Mouse (Mus musculus) neural tube, embryonic 14.5 days (tissue): Measurements from ENCODE around the gene Mn1. TPM values are rescaled to one million over a fixed set of nuclear protein-coding genes. Genes with fewer than 3 reads are reported as not detected.

Source experiments
- ATAC-seq: fragments of 200-750 bp; cut with Nextera tagmentation; 2 replicates; pipeline ENCODE4 v1.8.0; 2017; ENCODE audit warnings: low read depth, mild to moderate bottlenecking, moderate TSS enrichment, moderate library complexity
- H3K27ac ChIP-seq: fragments of 300-500 bp; sonication (generic); 2 replicates; pipeline ENCODE4 v1.5.1; 2014; ENCODE audit warnings: low read depth, mild to moderate bottlenecking, control low read depth, low read length, moderate library complexity, mixed read lengths
- H3K27me3 ChIP-seq: fragments of 300-500 bp; sonication (generic); 2 replicates; pipeline ENCODE4 v1.6.1; 2014; ENCODE audit warnings: low read length; ENCODE audit not compliant: control insufficient read depth, insufficient read depth
- H3K36me3 ChIP-seq: fragments of 300-500 bp; sonication (generic); 2 replicates; pipeline ENCODE4 v1.6.1; 2014; ENCODE audit warnings: low read length, mixed read lengths; ENCODE audit not compliant: control insufficient read depth, insufficient read depth
- H3K4me1 ChIP-seq: fragments of 300-500 bp; sonication (generic); 2 replicates; pipeline ENCODE4 v1.6.1; 2014; ENCODE audit warnings: low read length; ENCODE audit not compliant: control insufficient read depth, insufficient read depth
- H3K4me2 ChIP-seq: fragments of 300-500 bp; sonication (generic); 2 replicates; pipeline ENCODE4 v1.6.1; 2014; ENCODE audit warnings: mild to moderate bottlenecking, low read depth, low read length, control low read depth
- H3K4me3 ChIP-seq: fragments of 300-500 bp; sonication (generic); 2 replicates; pipeline ENCODE4 v1.5.1; 2014; ENCODE audit warnings: low read depth, low read length, control low read depth, mixed read lengths
- H3K9ac ChIP-seq: fragments of 300-500 bp; sonication (generic); replicated peaks from 2 replicates; pipeline ENCODE4 v1.6.1; 2014; ENCODE audit warnings: low read depth, mild to moderate bottlenecking, control low read depth, low read length, mixed read lengths
- H3K9me3 ChIP-seq: fragments of 300-500 bp; sonication (generic); 2 replicates; pipeline ENCODE4 v1.6.1; 2016; ENCODE audit warnings: low read length; ENCODE audit not compliant: control insufficient read depth
- WGBS: fragments of 180-500 bp; shearing (Covaris S2); extraction: QIAGEN DNeasy Blood & Tissue Kit; methylation state at CpG from one replicate; pipeline ENCODE4 v1.1.7; 2014; 5-methylcytosine and 5-hydroxymethylcytosine counted together
- polyA plus RNA-seq: library from polyadenylated mRNA; unstranded; fragments of >200 nt; fragmentation: Nextera tagmentation; extraction: Ambion mirVana; gene quantifications from 2 replicates; pipeline ENCODE4 v1.2.1, GENCODE M21; 2014

Mn1 gene
- polyA plus RNA-seq, 1 experiment from 2014 or later, result 18.6 TPM

GRCm38 (mm10) chr5:111449700-111450099 lies 32.5 kb downstream of the Mn1 start:
- Histone ChIP-seq H3K4me1 (peaks cover 3% of the 10 kb centered on the region; the same call in 1 of the 2 replicates), H3K9ac (no peak overlapping the region), H3K27me3 (no peaks in the 10 kb centered on the region), H3K27ac (no peak overlapping the region), H3K4me3 (no peak overlapping the region), H3K9me3 (no peaks in the 10 kb centered on the region), H3K36me3 (no peaks in the 10 kb centered on the region), H3K4me2 (no peak overlapping the region)
- 65% methylated on average over 8 of the region's 8 CpGs for whole genome bisulfite sequencing
- no peak for ATAC-seq

GRCm38 (mm10) chr5:111454240-111454639 lies 37.1 kb downstream of the Mn1 start:
- H3K9ac ChIP-seq, result no peak overlapping the region
- no peaks in the 10 kb centered on the region for H3K27me3 ChIP-seq
- no peak overlapping the region for H3K4me2 ChIP-seq
- no peak overlapping the region for H3K4me3 ChIP-seq
- 97% methylated on average over 5 of the region's 5 CpGs for WGBS
- 0 out of 2 replicates have a peak, but pooled peaks cover 4% of the 10 kb centered on the region for H3K36me3 ChIP-seq
- ATAC-seq, result no peak
- H3K9me3 ChIP-seq, result no peaks in the 10 kb centered on the region
- no peak overlapping the region for H3K27ac ChIP-seq
- no peaks in the 10 kb centered on the region for H3K4me1 ChIP-seq

GRCm38 (mm10) chr5:111454876-111455275 lies 37.7 kb downstream of the Mn1 start:
- H3K9ac ChIP-seq, result no peak overlapping the region
- 0 out of 2 replicates have a peak, but pooled peaks cover 4% of the 10 kb centered on the region for H3K36me3 ChIP-seq
- H3K27me3 ChIP-seq, result no peaks in the 10 kb centered on the region
- no peak for ATAC-seq
- no peaks in the 10 kb centered on the region for H3K4me1 ChIP-seq
- H3K27ac ChIP-seq, result no peak overlapping the region
- 92% methylated on average over 6 of the region's 6 CpGs for WGBS
- H3K9me3 ChIP-seq, result no peaks in the 10 kb centered on the region
- H3K4me2 ChIP-seq, result no peak overlapping the region
- no peak overlapping the region for H3K4me3 ChIP-seq

- no peaks in the 10 kb centered on the region for H3K4me1 ChIP-seq
- H3K9ac ChIP-seq, result no peak overlapping the region
- ATAC-seq, result no peak
- H3K36me3 ChIP-seq, result 0 out of 2 replicates have a peak, but pooled peaks cover 4% of the 10 kb centered on the region
- no peak overlapping the region for H3K27ac ChIP-seq
- WGBS, result 84% methylated on average over 6 of the region's 6 CpGs
- H3K4me3 ChIP-seq, result no peak overlapping the region
- H3K9me3 ChIP-seq, result no peaks in the 10 kb centered on the region
- H3K27me3 ChIP-seq, result no peaks in the 10 kb centered on the region
- H3K4me2 ChIP-seq, result no peak overlapping the region
Observed at GRCm38 (mm10) chr5:111458675-111459074, 41.5 kb downstream of the Mn1 start.

- no peak; the same call in 1 of the 2 replicates for ATAC-seq
- Histone ChIP-seq H3K9ac (no peak overlapping the region), H3K9me3 (no peaks in the 10 kb centered on the region), H3K27ac (no peak overlapping the region), H3K4me2 (no peak overlapping the region; the same call in 1 of the 2 replicates), H3K27me3 (no peaks in the 10 kb centered on the region), H3K36me3 (no peaks in the 10 kb centered on the region), H3K4me1 (no peaks in the 10 kb centered on the region), H3K4me3 (no peak overlapping the region)
- 50% methylated on average over 11 of the region's 11 CpGs for WGBS
Observed at GRCm38 (mm10) chr5:111465811-111466299, 48.7 kb downstream of the Mn1 start.

- no peak overlapping the region for H3K4me2 ChIP-seq
- no peak overlapping the region for H3K27ac ChIP-seq
- no peaks in the 10 kb centered on the region for H3K27me3 ChIP-seq
- no peak overlapping the region for H3K4me3 ChIP-seq
- H3K9me3 ChIP-seq, result no peaks in the 10 kb centered on the region
- WGBS, result 87% methylated on average over 9 of the region's 9 CpGs
- no peaks in the 10 kb centered on the region for H3K4me1 ChIP-seq
- no peaks in the 10 kb centered on the region for H3K36me3 ChIP-seq
- H3K9ac ChIP-seq, result no peak overlapping the region
- ATAC-seq, result no peak
Observed at GRCm38 (mm10) chr5:111466429-111466828, 49.3 kb downstream of the Mn1 start.

GRCm38 (mm10) chr5:111467699-111468098 lies 50.5 kb downstream of the Mn1 start:
- WGBS, result 88% methylated on average over 5 of the region's 5 CpGs
- no peak for ATAC-seq
- H3K27me3 ChIP-seq, result no peaks in the 10 kb centered on the region

GRCm38 (mm10) chr5:111469195-111469882 lies 52.2 kb downstream of the Mn1 start:
- 81% methylated on average over 7 of the region's 7 CpGs for WGBS
- H3K4me2 ChIP-seq, result no peak overlapping the region
- no peaks in the 10 kb centered on the region for H3K36me3 ChIP-seq
- no peaks in the 10 kb centered on the region for H3K27me3 ChIP-seq
- H3K9me3 ChIP-seq, result no peaks in the 10 kb centered on the region
- H3K27ac ChIP-seq, result no peak overlapping the region
- no peak overlapping the region for H3K4me3 ChIP-seq
- H3K9ac ChIP-seq, result no peak overlapping the region
- ATAC-seq, result no peak
- no peaks in the 10 kb centered on the region for H3K4me1 ChIP-seq

More at GRCm38 (mm10) chr5:111467699-111468098, 50.5 kb downstream of the Mn1 start:
- Histone ChIP-seq H3K4me1 (no peaks in the 10 kb centered on the region), H3K27ac (no peak overlapping the region), H3K4me2 (no peak overlapping the region), H3K9me3 (no peaks in the 10 kb centered on the region), H3K36me3 (no peaks in the 10 kb centered on the region), H3K9ac (no peak overlapping the region), H3K4me3 (no peak overlapping the region)

GRCm38 (mm10) chr5:111470875-111471274 lies 53.7 kb downstream of the Mn1 start:
- no peaks in the 10 kb centered on the region for H3K4me1 ChIP-seq
- no peaks in the 10 kb centered on the region for H3K9me3 ChIP-seq
- no peaks in the 10 kb centered on the region for H3K27me3 ChIP-seq
- WGBS, result 93% methylated on average over 4 of the region's 4 CpGs
- H3K9ac ChIP-seq, result no peak overlapping the region
- ATAC-seq, result no peak
- no peak overlapping the region for H3K27ac ChIP-seq
- no peaks in the 10 kb centered on the region for H3K36me3 ChIP-seq
- no peak overlapping the region for H3K4me2 ChIP-seq
- no peak overlapping the region for H3K4me3 ChIP-seq
